Mouse (Mus musculus): Measurements from ENCODE around the gene Gm20715. TPM values are rescaled to one million over a fixed set of nuclear protein-coding genes. Genes with fewer than 3 reads are reported as not detected.

Gene Gm20715
- total RNA-seq (2023) = not detected

GRCm38 (mm10) chr7:6410043-6410442 is at the start of gene Gm20715:
Gene Gm20715, plus strand, starts transcription at chr7:6410277.

GRCm38 (mm10) chr7:6363047-6363488 is 47.0 kb upstream of the Gm20715 start, which contains the start of gene Zfp78:
Gene Zfp78, plus strand, starts transcription at chr7:6363280.

GRCm38 (mm10) chr7:6383044-6383455 is 27.0 kb upstream of the Gm20715 start, which contains the start of gene Zfp28:
Gene Zfp28, plus strand, starts transcription at chr7:6383295.

GRCm38 (mm10) chr7:6397996-6398975 is 11.8 kb upstream of the Gm20715 start, which contains the start of gene Smim17:
Gene Smim17, plus strand, starts transcription at chr7:6398715.

GRCm38 (mm10) chr7:6438388-6438787 is 28.3 kb downstream of the Gm20715 start, which contains the start of gene Olfr1344:
Gene Olfr1344, plus strand, starts transcription at chr7:6438688.

GRCm38 (mm10) chr7:6455868-6456267 is 45.8 kb downstream of the Gm20715 start, which contains the start of gene Olfr1336:
Gene Olfr1336, plus strand, starts transcription at chr7:6456168.

GRCm38 (mm10) chr7:6466951-6467350 is 56.9 kb downstream of the Gm20715 start, which contains the start of gene Olfr1346:
Gene Olfr1346, plus strand, starts transcription at chr7:6467101.

GRCm38 (mm10) chr7:6486841-6487240 is 76.8 kb downstream of the Gm20715 start, which contains the start of gene Olfr5:
Gene Olfr5, minus strand, starts transcription at chr7:6486941.

Other genes with a start within 250 kb of the Gm20715 start
- 23.6 TPM for gene Zfp444, start 238.1 kb upstream of the Gm20715 start, total RNA-seq (2023)
- gene Galp, start 213.2 kb upstream of the Gm20715 start, total RNA-seq (2023) = not detected
- gene Zscan5b, start 188.0 kb upstream of the Gm20715 start, total RNA-seq (2023) = not detected
- not detected for gene Epp13, start 157.6 kb upstream of the Gm20715 start, total RNA-seq (2023)
- 2.9 TPM for gene Zfp667, start 123.7 kb upstream of the Gm20715 start, total RNA-seq (2023)
- gene Zfp583, start 79.0 kb upstream of the Gm20715 start, total RNA-seq (2023) = 2.7 TPM
- gene Gm3854, start 66.5 kb upstream of the Gm20715 start, total RNA-seq (2023) = 1.1 TPM
- gene Zfp78, start 47.0 kb upstream of the Gm20715 start, total RNA-seq (2023) = 2.5 TPM
- gene Zfp28, start 27.0 kb upstream of the Gm20715 start, total RNA-seq (2023) = 3.5 TPM
- not detected for gene Smim17, start 11.6 kb upstream of the Gm20715 start, total RNA-seq (2023)
- not detected for gene Olfr1344, start 28.4 kb downstream of the Gm20715 start, total RNA-seq (2023)
- not detected for gene Olfr1336, start 45.9 kb downstream of the Gm20715 start, total RNA-seq (2023)
- not detected for gene Olfr1346, start 56.8 kb downstream of the Gm20715 start, total RNA-seq (2023)
- gene Olfr5, start 76.7 kb downstream of the Gm20715 start, total RNA-seq (2023) = not detected
- gene Olfr1347, start 89.5 kb downstream of the Gm20715 start, total RNA-seq (2023) = not detected
- gene Olfr1348, start 98.5 kb downstream of the Gm20715 start, total RNA-seq (2023) = not detected
- gene Olfr1349, start 112.7 kb downstream of the Gm20715 start, total RNA-seq (2023) = not detected
- gene Olfr1350, start 154.6 kb downstream of the Gm20715 start, total RNA-seq (2023) = not detected